Mouse (Mus musculus) heart, adult 2 months (tissue): ENCODE results near the gene Kcnc2.

Source experiments
- CTCF ChIP-seq: fragments of 200-600 bp; IDR thresholded peaks from 2 replicates; pipeline ENCODE4 v1.8.1; 2022; ENCODE audit warnings: antibody characterized with exemption, mild to moderate bottlenecking, moderate library complexity
- EP300 ChIP-seq: fragments of 200-500 bp; IDR thresholded peaks from 2 replicates; pipeline ENCODE4 v1.6.1; 2011; ENCODE audit warnings: low read depth, low read length, control low read depth; ENCODE audit not compliant: insufficient read depth
- POLR2A ChIP-seq: fragments of 200-500 bp; IDR thresholded peaks from 2 replicates; pipeline ENCODE4 v1.6.1; 2011; ENCODE audit warnings: mild to moderate bottlenecking, low read depth, low read length, control low read depth; ENCODE audit not compliant: insufficient read depth

DNA sequence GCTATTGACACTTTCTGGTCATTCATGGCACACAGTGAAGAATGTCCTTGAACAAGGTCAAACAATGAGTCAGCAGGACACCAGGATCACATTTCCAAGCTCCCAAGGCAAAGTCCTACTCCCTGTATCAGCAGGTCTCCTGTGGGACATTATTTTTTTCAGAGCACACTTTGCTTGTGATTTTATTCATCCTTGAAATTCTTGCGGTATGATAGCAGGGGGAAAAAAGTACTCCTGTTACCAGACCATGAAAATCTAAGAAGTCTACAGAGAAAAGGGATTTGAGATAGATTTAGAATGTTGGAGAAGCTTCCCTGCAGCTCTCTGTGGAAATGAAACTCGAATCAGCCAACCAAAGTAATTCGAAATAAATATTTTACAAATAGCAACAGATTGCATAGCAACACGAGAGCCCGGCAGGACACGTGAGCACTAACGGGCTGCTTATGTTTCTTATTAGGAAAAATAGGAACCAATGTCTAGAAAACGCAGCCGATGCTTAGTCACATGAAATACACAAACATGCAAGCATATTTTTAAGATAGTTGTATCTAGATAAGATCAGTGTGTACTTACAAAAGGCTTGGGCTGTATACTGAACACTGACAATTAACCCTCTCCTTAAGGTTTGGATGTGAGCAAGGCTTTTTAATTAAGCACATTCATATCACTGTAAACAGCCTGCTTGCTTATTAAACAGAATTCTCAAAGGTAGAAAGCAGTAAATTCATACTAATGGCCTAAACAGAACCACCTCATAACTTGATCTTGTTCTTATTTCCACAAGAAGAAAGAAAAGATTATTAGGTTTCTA, 129.9 kb downstream of the Kcnc2 start:
- no peak for TF ChIP-seq CTCF
- no peak for TF ChIP-seq POLR2A
- TF ChIP-seq EP300 = no peak
